Mouse (Mus musculus): ENCODE data around the gene Eif2b5.

- TF ChIP-seq CTCF (IDR thresholded peaks at IDR 0.05; ENCODE audit: low read depth) (no peak), EP300 (IDR thresholded peaks at IDR 0.05; ENCODE audit: low read depth) (no peak)
These were observed 16.9 kb upstream of the Eif2b5 start for GRCm38 (mm10) chr16:20481746-20482145.
